Mouse (Mus musculus): Measurements from ENCODE around the gene Nmt1. TPM values are rescaled to one million over a fixed set of nuclear protein-coding genes. Genes with fewer than 3 reads are reported as not detected.

The Nmt1 gene
- polyA plus RNA-seq, 1 experiment from 2014 or later, result 47.8 TPM

- H3K9ac ChIP-seq, result no peak overlapping the region
- H3K27me3 ChIP-seq, result no peaks in the 10 kb centered on the region
- WGBS (ENCODE audit: insufficient replicate concordance), result 84% methylated on average over 4 of the region's 4 CpGs
- H3K4me2 ChIP-seq, result no peak overlapping the region
- no peaks in the 10 kb centered on the region for H3K4me1 ChIP-seq (replicated peaks)
- peaks cover 72% of the 10 kb centered on the region for H3K36me3 ChIP-seq
- no peak overlapping the region for H3K27ac ChIP-seq
- DNase-seq (no peak), ATAC-seq (ENCODE audit: low read depth) (no peak)
- H3K9me3 ChIP-seq (replicated peaks), result no peaks in the 10 kb centered on the region
- no peak overlapping the region for H3K4me3 ChIP-seq (replicated peaks)
Observed at GRCm38 (mm10) chr11:103068272-103068671, 40.3 kb downstream of the Nmt1 start.

DNA sequence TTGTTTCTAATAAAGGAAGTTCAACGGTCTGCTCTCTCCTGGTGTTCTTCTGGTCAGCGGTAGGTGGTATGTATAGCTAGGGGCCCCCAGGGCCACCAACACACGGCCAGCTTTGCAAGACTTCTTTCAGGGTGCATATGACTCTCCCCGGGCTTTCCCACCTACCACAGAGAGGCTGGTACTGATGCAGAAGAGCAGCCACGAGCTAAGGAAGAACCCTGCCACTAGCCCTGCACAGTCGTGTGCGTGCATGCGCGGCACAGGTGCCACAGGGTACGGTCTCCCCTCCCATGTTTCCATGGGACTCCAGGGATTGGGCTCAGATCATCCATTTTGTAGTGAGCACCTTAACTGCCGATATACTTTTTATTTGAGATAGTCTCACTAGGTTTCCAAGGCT is 40.9 kb downstream of the Nmt1 start:
- H3K36me3 ChIP-seq, result peaks cover 66% of the 10 kb centered on the region
- H3K4me1 ChIP-seq (replicated peaks), result no peaks in the 10 kb centered on the region
- no peak for ATAC-seq (ENCODE audit: low read depth)
- no peaks in the 10 kb centered on the region for H3K9me3 ChIP-seq (replicated peaks)
- no peak for DNase-seq
- H3K27ac ChIP-seq, result no peak overlapping the region
- no peak overlapping the region for H3K4me3 ChIP-seq (replicated peaks)
- no peak overlapping the region for H3K4me2 ChIP-seq
- WGBS (ENCODE audit: insufficient replicate concordance), result 88% methylated on average over 11 of the region's 11 CpGs
- H3K9ac ChIP-seq, result no peak overlapping the region
- no peaks in the 10 kb centered on the region for H3K27me3 ChIP-seq

DNA sequence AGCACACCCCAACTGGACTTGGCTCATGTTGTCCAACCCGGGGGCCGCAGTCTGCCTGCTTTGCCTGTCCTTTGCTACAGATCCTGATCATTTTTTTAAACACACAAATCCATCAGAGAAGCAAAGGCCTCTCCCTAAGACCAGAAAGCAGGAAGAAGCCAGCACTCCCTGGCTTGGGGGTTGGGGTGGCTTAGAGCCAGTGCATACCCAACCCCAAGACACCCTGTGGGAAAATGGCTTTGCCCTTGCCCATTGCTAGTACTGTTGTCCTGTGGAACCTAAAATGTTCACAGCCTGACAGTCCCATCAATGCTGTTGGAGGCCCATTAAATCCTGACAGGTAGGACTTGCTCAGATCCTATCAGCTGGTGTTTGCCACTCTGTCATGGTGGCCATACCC is 41.7 kb downstream of the Nmt1 start:
- peaks cover 57% of the 10 kb centered on the region for H3K36me3 ChIP-seq
- H3K9ac ChIP-seq, result no peak overlapping the region
- H3K27me3 ChIP-seq, result no peaks in the 10 kb centered on the region
- DNase-seq, result no peak
- H3K9me3 ChIP-seq (replicated peaks), result no peaks in the 10 kb centered on the region
- H3K4me2 ChIP-seq, result no peak overlapping the region
- H3K4me3 ChIP-seq (replicated peaks), result no peak overlapping the region
- ATAC-seq (ENCODE audit: low read depth), result no peak
- WGBS (ENCODE audit: insufficient replicate concordance), result 100% methylated on average over 2 of the region's 2 CpGs
- H3K4me1 ChIP-seq (replicated peaks), result no peaks in the 10 kb centered on the region
- no peak overlapping the region for H3K27ac ChIP-seq

GRCm38 (mm10) chr11:103070322-103070880 is 42.4 kb downstream of the Nmt1 start:
- no peaks in the 10 kb centered on the region for H3K27me3 ChIP-seq
- 91% methylated on average over 10 of the region's 10 CpGs for WGBS (ENCODE audit: insufficient replicate concordance)
- ATAC-seq (ENCODE audit: low read depth) (no peak), DNase-seq (no peak)
- no peak overlapping the region for H3K9ac ChIP-seq
- H3K4me2 ChIP-seq, result no peak overlapping the region
- no peak overlapping the region for H3K27ac ChIP-seq
- no peaks in the 10 kb centered on the region for H3K4me1 ChIP-seq (replicated peaks)
- no peak overlapping the region for H3K4me3 ChIP-seq (replicated peaks)
- H3K9me3 ChIP-seq (replicated peaks), result no peaks in the 10 kb centered on the region
- H3K36me3 ChIP-seq, result peaks cover 52% of the 10 kb centered on the region

DNA sequence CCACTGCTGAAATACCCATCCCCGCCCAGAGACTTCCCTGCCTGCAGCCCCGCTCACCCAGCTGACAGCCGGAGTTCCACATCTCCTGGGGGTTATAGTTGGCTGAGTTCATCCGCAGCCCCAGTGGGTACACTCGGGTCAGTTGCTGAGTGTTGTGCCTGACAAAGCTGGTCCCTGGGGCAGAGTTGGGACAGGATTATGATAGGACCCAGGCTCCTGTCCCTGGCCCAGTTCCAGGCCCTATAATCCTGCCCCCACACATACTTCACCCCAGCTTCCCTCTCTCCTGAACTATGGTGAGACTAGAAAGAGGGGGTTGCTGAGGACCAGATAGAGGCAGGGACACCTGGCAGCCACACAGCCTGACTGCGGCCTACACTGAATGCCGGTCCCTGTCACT is 45.7 kb downstream of the Nmt1 start:
- ATAC-seq (ENCODE audit: low read depth), result no peak
- H3K27ac ChIP-seq, result no peak overlapping the region
- H3K36me3 ChIP-seq, result peaks cover 20% of the 10 kb centered on the region
- H3K4me1 ChIP-seq (replicated peaks), result no peaks in the 10 kb centered on the region
- no peak overlapping the region for H3K4me2 ChIP-seq
- H3K27me3 ChIP-seq, result peaks cover 5% of the 10 kb centered on the region
- no peak overlapping the region for H3K4me3 ChIP-seq (replicated peaks)
- H3K9ac ChIP-seq, result no peak overlapping the region
- H3K9me3 ChIP-seq (replicated peaks), result no peaks in the 10 kb centered on the region
- 73% methylated on average over 7 of the region's 7 CpGs for WGBS (ENCODE audit: insufficient replicate concordance)
- no peak for DNase-seq

DNA sequence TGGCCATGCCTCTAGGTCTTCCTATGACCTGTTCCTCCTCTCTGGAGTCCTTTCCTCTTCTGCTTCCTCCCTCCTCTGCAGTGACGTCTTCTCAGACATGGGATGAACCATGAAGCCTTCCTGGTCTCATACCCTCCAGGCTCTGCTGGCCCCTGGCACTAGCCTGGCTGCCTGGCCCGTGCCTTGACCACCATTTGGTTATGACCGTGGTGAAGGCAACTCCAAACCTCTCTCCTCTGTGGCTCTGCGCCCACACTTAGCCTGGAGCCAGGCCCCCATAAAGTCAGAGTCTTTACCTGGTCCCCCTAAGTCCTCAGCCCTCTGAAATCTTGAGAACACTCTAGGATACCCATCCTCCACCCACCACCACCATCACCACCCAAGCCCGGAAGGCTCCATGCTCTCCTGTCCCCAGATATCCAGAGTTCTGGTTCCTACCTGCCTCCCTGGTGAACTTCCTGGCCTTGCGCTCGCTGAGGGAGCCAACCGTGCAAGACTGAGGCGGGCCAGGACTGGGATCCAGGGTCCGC is 46.2 kb downstream of the Nmt1 start:
- WGBS (ENCODE audit: insufficient replicate concordance), result 66% methylated on average over 10 of the region's 10 CpGs
- Histone ChIP-seq H3K4me2 (no peak overlapping the region), H3K27ac (no peak overlapping the region), H3K36me3 (peaks cover 14% of the 10 kb centered on the region), H3K4me1 (replicated peaks) (no peaks in the 10 kb centered on the region), H3K27me3 (peaks cover 10% of the 10 kb centered on the region), H3K9me3 (replicated peaks) (no peaks in the 10 kb centered on the region), H3K4me3 (replicated peaks) (no peak overlapping the region), H3K9ac (no peak overlapping the region)
- no peak for ATAC-seq (ENCODE audit: low read depth)
- DNase-seq, result no peak

DNA sequence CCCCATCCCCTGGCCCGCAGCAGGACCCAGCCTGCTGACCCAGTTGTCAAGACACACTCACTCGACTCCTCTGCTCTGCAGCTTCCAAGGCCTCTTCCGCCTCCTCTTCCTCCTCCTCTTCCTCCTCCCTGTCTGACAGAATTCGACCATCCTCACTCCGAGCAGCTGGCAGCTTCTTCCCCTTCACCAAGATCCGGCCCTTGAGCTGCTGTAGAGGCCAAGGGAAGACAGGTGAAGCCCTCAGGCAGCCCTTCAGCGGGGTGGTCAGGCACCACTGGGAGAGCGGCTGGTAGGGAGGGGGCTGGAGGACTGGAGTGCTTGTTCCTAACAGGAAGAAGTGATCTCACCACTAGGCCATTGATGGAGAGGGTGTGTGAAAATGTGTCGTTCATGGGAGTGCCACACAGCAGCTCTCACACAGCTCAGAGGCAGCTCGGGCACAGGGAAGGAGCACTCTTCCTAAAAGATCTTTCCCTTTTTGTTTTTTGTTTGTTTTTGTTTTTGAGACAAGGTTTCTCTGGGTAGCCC is 46.9 kb downstream of the Nmt1 start:
- no peak overlapping the region for H3K4me2 ChIP-seq
- DNase-seq, result no peak
- H3K9ac ChIP-seq, result no peak overlapping the region
- WGBS (ENCODE audit: insufficient replicate concordance), result 24% methylated on average over 10 of the region's 10 CpGs
- peaks cover 17% of the 10 kb centered on the region for H3K27me3 ChIP-seq
- H3K9me3 ChIP-seq (replicated peaks), result no peaks in the 10 kb centered on the region
- H3K27ac ChIP-seq, result no peak overlapping the region
- no peak overlapping the region for H3K4me3 ChIP-seq (replicated peaks)
- no peak for ATAC-seq (ENCODE audit: low read depth)
- H3K36me3 ChIP-seq, result peaks cover 8% of the 10 kb centered on the region; the same call in 1 of the 2 replicates
- no peaks in the 10 kb centered on the region for H3K4me1 ChIP-seq (replicated peaks)

DNA sequence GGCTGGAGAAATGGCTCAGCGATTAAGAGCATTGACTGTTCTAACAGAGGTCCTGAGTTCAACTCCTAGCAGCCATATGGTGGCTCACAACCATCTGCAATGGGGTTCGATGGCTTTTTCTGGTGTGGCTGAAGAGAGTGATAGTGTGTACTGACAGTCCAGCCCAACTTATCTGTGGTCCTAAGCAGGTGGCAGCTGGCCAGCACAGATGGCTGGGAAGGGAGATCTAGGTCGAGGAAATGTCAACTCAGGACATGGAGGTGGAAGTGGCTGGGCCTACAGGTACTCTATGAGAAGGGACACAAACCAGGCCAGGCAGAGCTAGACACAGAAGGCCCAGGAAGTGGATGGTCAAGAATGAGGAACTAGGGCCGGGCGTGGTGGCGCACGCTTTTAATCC is 48.0 kb downstream of the Nmt1 start:
- Histone ChIP-seq H3K9me3 (replicated peaks) (no peaks in the 10 kb centered on the region), H3K4me1 (replicated peaks) (peaks cover 7% of the 10 kb centered on the region), H3K27ac (no peak overlapping the region), H3K4me3 (replicated peaks) (no peak overlapping the region), H3K4me2 (no peak overlapping the region), H3K9ac (no peak overlapping the region), H3K36me3 (no peaks in the 10 kb centered on the region), H3K27me3 (peaks cover 28% of the 10 kb centered on the region)
- 62% methylated on average over 7 of the region's 7 CpGs for WGBS (ENCODE audit: insufficient replicate concordance)
- DNase-seq, result no peak
- no peak for ATAC-seq (ENCODE audit: low read depth)

- Histone ChIP-seq H3K27me3 (peaks cover 34% of the 10 kb centered on the region), H3K36me3 (no peaks in the 10 kb centered on the region), H3K4me3 (replicated peaks) (no peak overlapping the region), H3K9me3 (replicated peaks) (no peaks in the 10 kb centered on the region), H3K4me2 (no peak overlapping the region), H3K4me1 (replicated peaks) (peaks cover 7% of the 10 kb centered on the region), H3K27ac (no peak overlapping the region), H3K9ac (no peak overlapping the region)
- WGBS (ENCODE audit: insufficient replicate concordance), result 69% methylated on average over 8 of the region's 8 CpGs
- no peak for DNase-seq
- ATAC-seq (ENCODE audit: low read depth), result no peak
Observed at GRCm38 (mm10) chr11:103076581-103076980, 48.6 kb downstream of the Nmt1 start.

DNA sequence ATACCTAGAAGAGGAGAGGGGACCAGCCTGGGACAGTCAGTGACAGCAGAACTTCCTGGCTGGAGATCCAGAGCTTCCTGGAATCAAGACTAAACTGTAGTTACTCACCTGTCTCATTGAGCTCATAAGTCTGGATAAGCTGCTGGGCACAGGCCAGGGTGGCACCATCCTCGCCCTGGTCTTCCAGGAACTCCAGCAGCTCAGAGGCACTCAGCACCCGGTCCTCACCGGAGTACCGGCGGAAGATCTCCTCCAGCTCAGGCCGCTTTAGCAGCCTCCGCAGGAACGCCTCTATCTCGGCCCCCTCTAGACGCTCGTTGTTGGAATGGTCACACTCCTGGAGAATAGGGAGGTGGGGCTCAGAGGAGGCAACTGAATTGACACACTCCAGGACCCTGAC is 50.1 kb downstream of the Nmt1 start:
- no peaks in the 10 kb centered on the region for H3K9me3 ChIP-seq (replicated peaks)
- H3K27me3 ChIP-seq, result peaks cover 46% of the 10 kb centered on the region
- H3K4me2 ChIP-seq, result no peak overlapping the region
- DNase-seq, result no peak
- no peak overlapping the region for H3K27ac ChIP-seq
- WGBS (ENCODE audit: insufficient replicate concordance), result 76% methylated on average over 11 of the region's 11 CpGs
- H3K36me3 ChIP-seq, result no peaks in the 10 kb centered on the region
- no peak for ATAC-seq (ENCODE audit: low read depth)
- no peak overlapping the region for H3K9ac ChIP-seq
- no peak overlapping the region for H3K4me3 ChIP-seq (replicated peaks)
- H3K4me1 ChIP-seq (replicated peaks), result peaks cover 7% of the 10 kb centered on the region

- no peak for DNase-seq
- H3K9ac ChIP-seq, result peak overlapping the region; percentile 13; the same call in 1 of the 2 replicates
- WGBS (ENCODE audit: insufficient replicate concordance), result 1% methylated on average over 43 of the region's 43 CpGs
Observed at GRCm38 (mm10) chr11:103080323-103081091, 52.5 kb downstream of the Nmt1 start.

More at GRCm38 (mm10) chr11:103080323-103081091, 52.5 kb downstream of the Nmt1 start:
- Histone ChIP-seq H3K27ac (no peak overlapping the region), H3K27me3 (peaks cover 46% of the 10 kb centered on the region), H3K4me2 (peak overlapping the region; percentile 50), H3K4me3 (replicated peaks) (peak overlapping the region; percentile 38), H3K36me3 (no peaks in the 10 kb centered on the region), H3K9me3 (replicated peaks) (no peaks in the 10 kb centered on the region), H3K4me1 (replicated peaks) (peaks cover 7% of the 10 kb centered on the region)
- ATAC-seq (ENCODE audit: low read depth), result 0 out of 2 replicates have a peak, but pooled peaks have one; percentile 36

Data from liver, embryonic 13.5 days (tissue).